Mouse (Mus musculus): ENCODE data around the gene Casc4. TPM values are rescaled to one million over a fixed set of nuclear protein-coding genes. Genes with fewer than 3 reads are reported as not detected.
"Not testable (repeated sequence)": the region's sequence is repeated elsewhere in the genome, so short reads cannot be mapped to it uniquely, and the experiment has no call there.

Casc4 gene
- polyA plus RNA-seq, 1 experiment from 2014 or later = 9.2 TPM

DNA sequence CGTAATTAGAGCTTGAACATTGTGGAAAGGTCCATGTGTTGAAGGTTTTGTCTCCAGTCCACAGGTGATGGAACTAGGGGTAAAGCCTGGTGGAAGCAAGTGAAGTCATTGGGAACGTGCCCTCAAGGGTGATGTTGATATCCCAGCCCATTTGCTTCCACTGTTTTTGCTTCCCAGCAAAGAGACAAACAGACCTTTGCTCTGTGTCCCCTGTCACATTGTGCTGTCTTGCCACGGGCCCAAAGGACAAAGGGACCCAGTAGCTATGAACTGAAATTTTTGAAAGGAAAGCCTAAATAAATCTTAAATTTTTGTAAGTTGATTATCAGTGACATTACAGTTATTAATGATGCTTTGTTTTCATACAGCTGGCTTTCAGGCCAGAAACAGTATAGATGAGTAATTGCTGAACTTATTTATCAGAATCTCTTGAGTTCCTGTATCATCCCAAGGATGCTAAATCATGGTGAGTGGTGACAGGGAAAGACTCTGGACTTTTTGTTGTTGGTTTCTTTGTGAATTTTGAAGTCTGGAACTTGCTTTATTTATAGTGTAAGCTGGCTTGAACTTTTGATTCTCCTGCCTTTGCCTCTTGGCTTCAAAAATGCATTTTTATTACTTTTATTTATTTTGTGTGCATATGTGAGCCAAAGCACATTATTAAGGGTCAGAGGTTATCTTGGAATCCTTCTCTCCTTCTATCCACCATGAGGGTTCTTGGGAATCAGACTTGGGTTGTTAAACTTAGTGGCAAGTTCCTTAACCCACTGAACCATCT is 22.1 kb downstream of the Casc4 start:
- H3K9ac ChIP-seq (ENCODE audit: low read length) = no peak overlapping the region
- 73% methylated on average over 3 of the region's 3 CpGs for WGBS
- H3K9me3 ChIP-seq (replicated peaks; ENCODE audit: control insufficient read depth, low read length) = peaks cover 3% of the 10 kb centered on the region
- no peak overlapping the region for H3K27ac ChIP-seq (ENCODE audit: low read length)
- no peaks in the 10 kb centered on the region for H3K27me3 ChIP-seq (ENCODE audit: control insufficient read depth, insufficient read depth, low read length)
- H3K36me3 ChIP-seq (ENCODE audit: control insufficient read depth, insufficient read depth) = no peaks in the 10 kb centered on the region
- H3K4me2 ChIP-seq (ENCODE audit: low read depth, low read length) = no peak overlapping the region
- ATAC-seq (replicated peaks; ENCODE audit: extremely low read depth, insufficient read depth, low FRiP score) = no peak
- no peak overlapping the region for H3K4me3 ChIP-seq (ENCODE audit: low read length)
- no peaks in the 10 kb centered on the region for H3K4me1 ChIP-seq (ENCODE audit: control insufficient read depth, insufficient read depth, low read length)

GRCm38 (mm10) chr2:121895261-121895660 is 28.5 kb downstream of the Casc4 start:
- H3K9me3 ChIP-seq (replicated peaks; ENCODE audit: control insufficient read depth, low read length) = peaks cover 3% of the 10 kb centered on the region
- H3K36me3 ChIP-seq (ENCODE audit: control insufficient read depth, insufficient read depth) = no peaks in the 10 kb centered on the region
- no peaks in the 10 kb centered on the region for H3K4me1 ChIP-seq (ENCODE audit: control insufficient read depth, insufficient read depth, low read length)
- H3K27me3 ChIP-seq (ENCODE audit: control insufficient read depth, insufficient read depth, low read length) = no peaks in the 10 kb centered on the region
- H3K4me3 ChIP-seq (ENCODE audit: low read length) = no peak overlapping the region
- no peak overlapping the region for H3K9ac ChIP-seq (ENCODE audit: low read length)
- H3K27ac ChIP-seq (ENCODE audit: low read length) = no peak overlapping the region
- ATAC-seq (replicated peaks; ENCODE audit: extremely low read depth, insufficient read depth, low FRiP score) = no peak
- WGBS = 85% methylated on average over 2 of the region's 2 CpGs
- H3K4me2 ChIP-seq (ENCODE audit: low read depth, low read length) = no peak overlapping the region

DNA sequence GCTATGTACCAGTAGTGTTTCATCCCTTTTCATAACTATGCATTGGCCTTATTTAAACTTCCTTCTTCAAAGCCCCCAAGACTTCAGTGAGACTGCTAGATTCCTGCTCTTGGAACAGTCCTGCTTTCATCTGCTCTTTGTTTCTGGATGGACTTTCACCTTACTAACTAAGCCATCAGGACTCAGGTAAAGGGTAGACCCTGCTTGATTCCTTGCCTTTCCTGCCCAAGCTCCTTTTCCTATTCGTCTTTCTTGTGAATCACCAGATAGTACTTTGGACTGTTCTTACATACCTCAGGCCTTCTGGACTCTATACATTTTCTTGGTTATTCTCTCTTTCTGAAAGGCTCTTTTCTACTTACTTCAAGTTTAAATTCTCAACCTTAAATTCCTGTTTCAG is 30.1 kb downstream of the Casc4 start:
- Histone ChIP-seq H3K9me3 (replicated peaks; ENCODE audit: control insufficient read depth, low read length) (peaks cover 3% of the 10 kb centered on the region), H3K4me1 (ENCODE audit: control insufficient read depth, insufficient read depth, low read length) (no peaks in the 10 kb centered on the region), H3K4me3 (ENCODE audit: low read length) (no peak overlapping the region), H3K36me3 (ENCODE audit: control insufficient read depth, insufficient read depth) (no peaks in the 10 kb centered on the region), H3K9ac (ENCODE audit: low read length) (no peak overlapping the region), H3K4me2 (ENCODE audit: low read depth, low read length) (no peak overlapping the region), H3K27me3 (ENCODE audit: control insufficient read depth, insufficient read depth, low read length) (no peaks in the 10 kb centered on the region), H3K27ac (ENCODE audit: low read length) (no peak overlapping the region)
- ATAC-seq (replicated peaks; ENCODE audit: extremely low read depth, insufficient read depth, low FRiP score) = no peak
- 84% methylated on average over 1 of the region's 1 CpGs for WGBS

GRCm38 (mm10) chr2:121909975-121910374 is 43.2 kb downstream of the Casc4 start:
- WGBS = 72% methylated on average over 3 of the region's 3 CpGs
- peaks cover 17% of the 10 kb centered on the region; the same call in 1 of the 2 replicates for H3K36me3 ChIP-seq (ENCODE audit: control insufficient read depth, insufficient read depth)
- H3K4me3 ChIP-seq (ENCODE audit: low read length) = no peak overlapping the region
- ATAC-seq (replicated peaks; ENCODE audit: extremely low read depth, insufficient read depth, low FRiP score) = no peak
- no peak overlapping the region for H3K9ac ChIP-seq (ENCODE audit: low read length)
- H3K9me3 ChIP-seq (replicated peaks; ENCODE audit: control insufficient read depth, low read length) = no peaks in the 10 kb centered on the region
- no peaks in the 10 kb centered on the region for H3K4me1 ChIP-seq (ENCODE audit: control insufficient read depth, insufficient read depth, low read length)
- H3K27me3 ChIP-seq (ENCODE audit: control insufficient read depth, insufficient read depth, low read length) = no peaks in the 10 kb centered on the region
- H3K27ac ChIP-seq (ENCODE audit: low read length) = no peak overlapping the region
- H3K4me2 ChIP-seq (ENCODE audit: low read depth, low read length) = no peak overlapping the region

DNA sequence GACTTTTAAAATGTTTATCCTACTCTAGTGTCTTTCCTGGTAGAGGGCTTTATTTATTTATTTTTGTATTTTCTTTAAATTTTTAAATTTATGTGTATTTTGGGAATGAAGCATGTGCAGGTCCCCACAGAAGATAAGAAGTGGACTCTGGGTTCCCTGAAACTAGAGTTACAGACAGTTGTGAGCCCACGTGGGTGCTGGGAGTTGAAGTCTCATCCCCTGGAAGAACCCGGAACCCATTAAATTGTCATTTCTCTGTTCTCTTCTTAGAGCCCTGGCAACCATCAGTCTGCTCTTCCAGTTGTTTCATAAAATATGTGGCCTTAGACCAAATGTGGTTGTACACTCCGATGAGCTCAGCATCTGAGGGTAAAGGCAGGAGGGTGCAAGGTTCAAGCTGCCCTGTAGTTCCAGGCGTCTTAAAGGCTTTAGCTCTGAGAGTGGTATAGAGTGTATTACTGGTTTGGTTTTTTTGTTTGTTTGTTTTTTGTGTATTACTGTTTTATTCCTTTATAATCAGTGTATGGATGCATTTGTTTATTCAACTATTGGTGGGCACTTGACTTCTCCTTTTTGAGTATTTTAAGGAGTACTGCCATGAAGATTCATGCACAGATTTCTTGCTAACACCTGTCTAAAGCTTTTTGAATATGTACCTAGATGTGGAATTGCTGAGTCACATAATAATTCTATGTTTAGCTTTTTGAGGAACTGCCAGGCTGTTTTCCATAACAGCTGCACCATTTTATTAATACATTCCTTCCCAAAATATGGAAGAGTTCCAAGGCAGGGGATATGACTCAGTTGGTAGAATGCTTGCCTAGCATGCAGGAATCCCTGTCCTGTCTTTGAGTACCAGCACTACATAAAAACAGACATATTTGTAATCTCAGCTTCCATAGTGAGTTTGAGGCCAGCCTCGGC is 49.5 kb downstream of the Casc4 start:
- peaks cover 8% of the 10 kb centered on the region; the same call in 1 of the 2 replicates for H3K36me3 ChIP-seq (ENCODE audit: control insufficient read depth, insufficient read depth)
- no peak overlapping the region for H3K27ac ChIP-seq (ENCODE audit: low read length)
- H3K4me2 ChIP-seq (ENCODE audit: low read depth, low read length) = no peak overlapping the region
- no peaks in the 10 kb centered on the region for H3K9me3 ChIP-seq (replicated peaks; ENCODE audit: control insufficient read depth, low read length)
- ATAC-seq (replicated peaks; ENCODE audit: extremely low read depth, insufficient read depth, low FRiP score) = no peak
- H3K4me1 ChIP-seq (ENCODE audit: control insufficient read depth, insufficient read depth, low read length) = no peaks in the 10 kb centered on the region
- WGBS = 84% methylated on average over 5 of the region's 5 CpGs
- no peak overlapping the region for H3K4me3 ChIP-seq (ENCODE audit: low read length)
- no peaks in the 10 kb centered on the region for H3K27me3 ChIP-seq (ENCODE audit: control insufficient read depth, insufficient read depth, low read length)
- no peak overlapping the region for H3K9ac ChIP-seq (ENCODE audit: low read length)

- H3K4me1 ChIP-seq (ENCODE audit: control insufficient read depth, insufficient read depth, low read length); H3K9ac ChIP-seq (ENCODE audit: low read length); H3K4me3 ChIP-seq (ENCODE audit: low read length); H3K4me2 ChIP-seq (ENCODE audit: low read depth, low read length); H3K9me3 ChIP-seq (replicated peaks; ENCODE audit: control insufficient read depth, low read length); ATAC-seq (replicated peaks; ENCODE audit: extremely low read depth, insufficient read depth, low FRiP score); H3K36me3 ChIP-seq (ENCODE audit: control insufficient read depth, insufficient read depth); H3K27ac ChIP-seq (ENCODE audit: low read length); H3K27me3 ChIP-seq (ENCODE audit: control insufficient read depth, insufficient read depth, low read length): not testable (repeated sequence)
- 87% methylated on average over 2 of the region's 2 CpGs for WGBS
Measured at GRCm38 (mm10) chr2:121937624-121938023, 70.9 kb downstream of the Casc4 start.

GRCm38 (mm10) chr2:121943364-121943763 is 76.6 kb downstream of the Casc4 start:
- Histone ChIP-seq H3K4me1 (ENCODE audit: control insufficient read depth, insufficient read depth, low read length) (no peaks in the 10 kb centered on the region), H3K4me3 (ENCODE audit: low read length) (no peak overlapping the region), H3K9ac (ENCODE audit: low read length) (no peak overlapping the region), H3K4me2 (ENCODE audit: low read depth, low read length) (no peak overlapping the region), H3K27ac (ENCODE audit: low read length) (no peak overlapping the region), H3K36me3 (ENCODE audit: control insufficient read depth, insufficient read depth) (no peaks in the 10 kb centered on the region), H3K9me3 (replicated peaks; ENCODE audit: control insufficient read depth, low read length) (peaks cover under 1% of the 10 kb centered on the region; the same call in 1 of the 2 replicates), H3K27me3 (ENCODE audit: control insufficient read depth, insufficient read depth, low read length) (no peaks in the 10 kb centered on the region)
- WGBS = 72% methylated on average over 3 of the region's 3 CpGs
- no peak for ATAC-seq (replicated peaks; ENCODE audit: extremely low read depth, insufficient read depth, low FRiP score)

- ATAC-seq (replicated peaks; ENCODE audit: extremely low read depth, insufficient read depth, low FRiP score) = no peak
- H3K9me3 ChIP-seq (replicated peaks; ENCODE audit: control insufficient read depth, low read length) = no peaks in the 10 kb centered on the region
- H3K27me3 ChIP-seq (ENCODE audit: control insufficient read depth, insufficient read depth, low read length) = no peaks in the 10 kb centered on the region
- peak overlapping the region; percentile 95 for H3K27ac ChIP-seq (ENCODE audit: low read length)
- peak overlapping the region; percentile 75 for H3K4me3 ChIP-seq (ENCODE audit: low read length)
- H3K9ac ChIP-seq (ENCODE audit: low read length) = peak overlapping the region; percentile 92
- peak overlapping the region; percentile 80 for H3K4me2 ChIP-seq (ENCODE audit: low read depth, low read length)
- H3K4me1 ChIP-seq (ENCODE audit: control insufficient read depth, insufficient read depth, low read length) = peaks cover 23% of the 10 kb centered on the region
- 0 out of 2 replicates have a peak, but pooled peaks cover 1% of the 10 kb centered on the region for H3K36me3 ChIP-seq (ENCODE audit: control insufficient read depth, insufficient read depth)
- 16% methylated on average over 10 of the region's 10 CpGs for WGBS
Measured at GRCm38 (mm10) chr2:121954971-121955656, 88.3 kb downstream of the Casc4 start.
